Mouse (Mus musculus) kidney, adult 2 months (tissue): ENCODE measurements around the gene Ifnk.

Source experiments
- CTCF ChIP-seq: fragments of 200-500 bp; conservative IDR thresholded peaks from 2 replicates; pipeline ENCODE4 v1.5.1; 2011; ENCODE audit warnings: low read depth, mild to moderate bottlenecking, control low read depth, low read length, moderate library complexity, mixed read lengths; ENCODE audit not compliant: insufficient read depth, insufficient read length
- POLR2A ChIP-seq: fragments of 200-500 bp; IDR thresholded peaks from one replicate; pipeline ENCODE4 v1.6.1; 2011; ENCODE audit warnings: low read depth, low read length, control low read depth

GRCm38 (mm10) chr4:35157815-35158214 is 6.0 kb downstream of the Ifnk start:
- TF ChIP-seq CTCF (no peak), POLR2A (no peak)
